Mouse (Mus musculus): ENCODE measurements around the gene Klk1b21. TPM values are rescaled to one million over a fixed set of nuclear protein-coding genes. Genes with fewer than 3 reads are reported as not detected.
"Not testable (repeated sequence)": the region's sequence is repeated elsewhere in the genome, so short reads cannot be mapped to it uniquely, and the experiment has no call there.

Gene Klk1b21
- polyA plus RNA-seq (2015; fragmentation: Nextera tagmentation; extraction: Ambion mirVana), result not detected in 2 replicates

- H3K9ac ChIP-seq (replicated peaks); H3K27ac ChIP-seq (replicated peaks); ATAC-seq (replicated peaks); H3K9me3 ChIP-seq; H3K4me3 ChIP-seq; H3K4me1 ChIP-seq; H3K36me3 ChIP-seq; H3K27me3 ChIP-seq; H3K4me2 ChIP-seq (replicated peaks): not testable (repeated sequence)
- 87% methylated on average over 3 of the region's 3 CpGs for WGBS
These were observed at the start of gene Klk1b21 for GRCm38 (mm10) chr7:44102028-44102427. Gene Klk1b21, plus strand, starts transcription at chr7:44102328.

GRCm38 (mm10) chr7:44072117-44072516 lies 30.0 kb upstream of the Klk1b21 start:
- H3K27me3 ChIP-seq, result no peaks in the 10 kb centered on the region
- no peaks in the 10 kb centered on the region for H3K36me3 ChIP-seq
- ATAC-seq (replicated peaks), result no peak
- H3K4me1 ChIP-seq, result no peaks in the 10 kb centered on the region
- H3K4me3 ChIP-seq, result no peak overlapping the region
- H3K4me2 ChIP-seq (replicated peaks), result no peak overlapping the region
- no peaks in the 10 kb centered on the region for H3K9me3 ChIP-seq
- WGBS, result 80% methylated on average over 2 of the region's 2 CpGs
- no peak overlapping the region for H3K27ac ChIP-seq (replicated peaks)
- no peak overlapping the region for H3K9ac ChIP-seq (replicated peaks)

- no peak overlapping the region for H3K9ac ChIP-seq (replicated peaks)
- no peaks in the 10 kb centered on the region for H3K27me3 ChIP-seq
- WGBS, result 80% methylated on average over 1 of the region's 1 CpGs
- ATAC-seq (replicated peaks), result no peak
- H3K36me3 ChIP-seq, result no peaks in the 10 kb centered on the region
- H3K4me2 ChIP-seq (replicated peaks), result no peak overlapping the region
- no peaks in the 10 kb centered on the region for H3K4me1 ChIP-seq
- no peak overlapping the region for H3K27ac ChIP-seq (replicated peaks)
- H3K9me3 ChIP-seq, result no peaks in the 10 kb centered on the region
- H3K4me3 ChIP-seq, result no peak overlapping the region
These were observed 24.4 kb upstream of the Klk1b21 start for GRCm38 (mm10) chr7:44077703-44078102.

GRCm38 (mm10) chr7:44096111-44096510 lies 6.0 kb upstream of the Klk1b21 start:
- no peaks in the 10 kb centered on the region for H3K36me3 ChIP-seq
- ATAC-seq (replicated peaks), result no peak
- H3K4me2 ChIP-seq (replicated peaks), result no peak overlapping the region
- H3K9ac ChIP-seq (replicated peaks), result no peak overlapping the region
- no peaks in the 10 kb centered on the region for H3K27me3 ChIP-seq
- no peaks in the 10 kb centered on the region for H3K9me3 ChIP-seq
- H3K27ac ChIP-seq (replicated peaks), result no peak overlapping the region
- 93% methylated on average over 1 of the region's 1 CpGs for WGBS
- H3K4me1 ChIP-seq, result no peaks in the 10 kb centered on the region
- no peak overlapping the region for H3K4me3 ChIP-seq

GRCm38 (mm10) chr7:44112373-44112772 lies 10.2 kb downstream of the Klk1b21 start, which contains the start of gene Klk1b22:
Gene Klk1b22, plus strand, starts transcription at chr7:44112673.
- Histone ChIP-seq H3K27me3 (no peaks in the 10 kb centered on the region), H3K4me3 (no peak within 1 kb of the TSS), H3K27ac (replicated peaks) (no peak within 1 kb of the TSS), H3K36me3 (no peaks in the 10 kb centered on the region), H3K4me1 (no peaks in the 10 kb centered on the region), H3K9me3 (no peaks in the 10 kb centered on the region), H3K9ac (replicated peaks) (no peak within 1 kb of the TSS), H3K4me2 (replicated peaks) (no peak within 1 kb of the TSS)
- no peak for ATAC-seq (replicated peaks)
- 75% methylated on average over 4 of the region's 4 CpGs for WGBS

GRCm38 (mm10) chr7:44123445-44123844 lies 21.3 kb downstream of the Klk1b21 start:
- no peak overlapping the region for H3K9ac ChIP-seq (replicated peaks)
- no peaks in the 10 kb centered on the region for H3K4me1 ChIP-seq
- H3K27ac ChIP-seq (replicated peaks), result no peak overlapping the region
- no peaks in the 10 kb centered on the region for H3K27me3 ChIP-seq
- ATAC-seq (replicated peaks), result no peak
- WGBS, result 94% methylated on average over 6 of the region's 6 CpGs
- no peak overlapping the region for H3K4me2 ChIP-seq (replicated peaks)
- no peaks in the 10 kb centered on the region for H3K36me3 ChIP-seq
- no peaks in the 10 kb centered on the region for H3K9me3 ChIP-seq
- no peak overlapping the region for H3K4me3 ChIP-seq

GRCm38 (mm10) chr7:44136467-44136866 lies 34.3 kb downstream of the Klk1b21 start, which contains the start of gene Klk1b16:
Gene Klk1b16, plus strand, starts transcription at chr7:44136767.
- Histone ChIP-seq H3K27me3 (no peaks in the 10 kb centered on the region), H3K4me3 (no peak within 1 kb of the TSS), H3K27ac (replicated peaks) (no peak within 1 kb of the TSS), H3K9ac (replicated peaks) (no peak within 1 kb of the TSS), H3K36me3 (no peaks in the 10 kb centered on the region), H3K4me1 (no peaks in the 10 kb centered on the region), H3K9me3 (no peaks in the 10 kb centered on the region), H3K4me2 (replicated peaks) (no peak within 1 kb of the TSS)
- 97% methylated on average over 3 of the region's 3 CpGs for WGBS
- ATAC-seq (replicated peaks), result no peak

Other genes with a start within 250 kb of the Klk1b21 start
- 0.24 and 0.59 TPM in 2 replicates for gene Klk4, start 221.2 kb upstream of the Klk1b21 start, polyA plus RNA-seq (2015; fragmentation: Nextera tagmentation; extraction: Ambion mirVana)
- not detected in 2 replicates for gene Klk15, start 168.6 kb upstream of the Klk1b21 start, polyA plus RNA-seq (2015; fragmentation: Nextera tagmentation; extraction: Ambion mirVana)
- gene Klk1b8, start 151.7 kb upstream of the Klk1b21 start, polyA plus RNA-seq (2015; fragmentation: Nextera tagmentation; extraction: Ambion mirVana), result not detected in 2 replicates
- not detected in 2 replicates for gene Klk1b1, start 135.6 kb upstream of the Klk1b21 start, polyA plus RNA-seq (2015; fragmentation: Nextera tagmentation; extraction: Ambion mirVana)
- not detected in 2 replicates for gene Klk1b9, start 126.3 kb upstream of the Klk1b21 start, polyA plus RNA-seq (2015; fragmentation: Nextera tagmentation; extraction: Ambion mirVana)
- not detected in 2 replicates for gene Klk1b11, start 106.5 kb upstream of the Klk1b21 start, polyA plus RNA-seq (2015; fragmentation: Nextera tagmentation; extraction: Ambion mirVana)
- not detected in 2 replicates for gene Klk1b26, start 90.2 kb upstream of the Klk1b21 start, polyA plus RNA-seq (2015; fragmentation: Nextera tagmentation; extraction: Ambion mirVana)
- not detected in 2 replicates for gene Klk1b27, start 50.0 kb upstream of the Klk1b21 start, polyA plus RNA-seq (2015; fragmentation: Nextera tagmentation; extraction: Ambion mirVana)
- gene Klk1b22, start 10.3 kb downstream of the Klk1b21 start, polyA plus RNA-seq (2015; fragmentation: Nextera tagmentation; extraction: Ambion mirVana), result not detected in 2 replicates
- not detected in 2 replicates for gene Klk1b16, start 34.4 kb downstream of the Klk1b21 start, polyA plus RNA-seq (2015; fragmentation: Nextera tagmentation; extraction: Ambion mirVana)
- gene Klk1b24, start 85.9 kb downstream of the Klk1b21 start, polyA plus RNA-seq (2015; fragmentation: Nextera tagmentation; extraction: Ambion mirVana), result not detected in 2 replicates
- gene Klk1b3, start 95.9 kb downstream of the Klk1b21 start, polyA plus RNA-seq (2015; fragmentation: Nextera tagmentation; extraction: Ambion mirVana), result not detected in 2 replicates
- gene Klk1b4, start 105.1 kb downstream of the Klk1b21 start, polyA plus RNA-seq (2015; fragmentation: Nextera tagmentation; extraction: Ambion mirVana), result not detected in 2 replicates
- gene Klk1b5, start 113.6 kb downstream of the Klk1b21 start, polyA plus RNA-seq (2015; fragmentation: Nextera tagmentation; extraction: Ambion mirVana), result not detected in 2 replicates
- not detected in 2 replicates for gene Klk1, start 123.0 kb downstream of the Klk1b21 start, polyA plus RNA-seq (2015; fragmentation: Nextera tagmentation; extraction: Ambion mirVana)
- not detected in 2 replicates for gene Gm36864, start 133.8 kb downstream of the Klk1b21 start, polyA plus RNA-seq (2015; fragmentation: Nextera tagmentation; extraction: Ambion mirVana)
- gene 1700028J19Rik, start 144.4 kb downstream of the Klk1b21 start, polyA plus RNA-seq (2015; fragmentation: Nextera tagmentation; extraction: Ambion mirVana), result 0.72 and 1.2 TPM in 2 replicates
- 219 and 222 TPM in 2 replicates for gene 2410002F23Rik, start 144.4 kb downstream of the Klk1b21 start, polyA plus RNA-seq (2015; fragmentation: Nextera tagmentation; extraction: Ambion mirVana)
- not detected in 2 replicates for gene Acp4, start 155.1 kb downstream of the Klk1b21 start, polyA plus RNA-seq (2015; fragmentation: Nextera tagmentation; extraction: Ambion mirVana)
- not detected in 2 replicates for gene Gm15517, start 159.1 kb downstream of the Klk1b21 start, polyA plus RNA-seq (2015; fragmentation: Nextera tagmentation; extraction: Ambion mirVana)
- 3.7 TPM in 2 replicates for gene Clec11a, start 204.6 kb downstream of the Klk1b21 start, polyA plus RNA-seq (2015; fragmentation: Nextera tagmentation; extraction: Ambion mirVana)
- 22.0 and 24.2 TPM in 2 replicates for gene Shank1, start 207.9 kb downstream of the Klk1b21 start, polyA plus RNA-seq (2015; fragmentation: Nextera tagmentation; extraction: Ambion mirVana)